Mouse (Mus musculus) mouse embryonic stem cell (cell line): Measurements from ENCODE around the gene Vipas39.
"Not testable (repeated sequence)": the region's sequence is repeated elsewhere in the genome, so short reads cannot be mapped to it uniquely, and the experiment has no call there.

Experiments used
- in situ Hi-C, 2 experiments: fragments of 300-500 bp; cut with MboI; formaldehyde crosslinking; loops; 1 replicate in 1 of 2; 3 replicates in 1 of 2; pipeline ENCODE4 v1.14.3; 2019 to 2020; ENCODE audit warnings: low sequenced_read_pairs in 2 of 2, low pct_unique_long_range_greater_than_20kb in 1 of 2, mixed read lengths in 1 of 2; ENCODE audit not compliant: unreplicated experiment in 1 of 2

Vipas39 gene

GRCm38 (mm10) chr12:87212844-87213606, 53.0 kb downstream of the Vipas39 start:
- in situ Hi-C loops: no loop called here

- in situ Hi-C loops: not testable (repeated sequence)
Measured at GRCm38 (mm10) chr12:87205789-87206188, 60.3 kb downstream of the Vipas39 start.

- in situ Hi-C loops: no loop called here
Measured at GRCm38 (mm10) chr12:87201694-87202093, 64.4 kb downstream of the Vipas39 start.

GRCm38 (mm10) chr12:87199973-87200586, 66.0 kb downstream of the Vipas39 start, which contains the start of gene Tmed8:
TSS of gene Tmed8 (minus strand) at chr12:87200454.
- in situ Hi-C loops: no loop called here

- in situ Hi-C loops: no loop called here
Measured at GRCm38 (mm10) chr12:87199206-87199972, 66.7 kb downstream of the Vipas39 start, which contains the start of gene Samd15. TSS of gene Samd15 (plus strand) at chr12:87199723.

GRCm38 (mm10) chr12:87198792-87199191, 67.3 kb downstream of the Vipas39 start:
- in situ Hi-C loops: no loop called here

- in situ Hi-C loops: no loop called here
Measured at GRCm38 (mm10) chr12:87196310-87196709, 69.7 kb downstream of the Vipas39 start.

- in situ Hi-C loops: no loop called here
Measured at GRCm38 (mm10) chr12:87195069-87195468, 71.0 kb downstream of the Vipas39 start.

- in situ Hi-C loops: no loop called here
Measured at GRCm38 (mm10) chr12:87193008-87193407, 73.0 kb downstream of the Vipas39 start.
